Mouse (Mus musculus): Measurements from ENCODE around the gene Sco1. TPM values are rescaled to one million over a fixed set of nuclear protein-coding genes. Genes with fewer than 3 reads are reported as not detected.
A peak's percentile ranks its signal among the peaks of the same experiment; 100 is the strongest.

Sco1 gene
- polyA plus RNA-seq, 2 experiments = 2.9 to 4.8 TPM

DNA sequence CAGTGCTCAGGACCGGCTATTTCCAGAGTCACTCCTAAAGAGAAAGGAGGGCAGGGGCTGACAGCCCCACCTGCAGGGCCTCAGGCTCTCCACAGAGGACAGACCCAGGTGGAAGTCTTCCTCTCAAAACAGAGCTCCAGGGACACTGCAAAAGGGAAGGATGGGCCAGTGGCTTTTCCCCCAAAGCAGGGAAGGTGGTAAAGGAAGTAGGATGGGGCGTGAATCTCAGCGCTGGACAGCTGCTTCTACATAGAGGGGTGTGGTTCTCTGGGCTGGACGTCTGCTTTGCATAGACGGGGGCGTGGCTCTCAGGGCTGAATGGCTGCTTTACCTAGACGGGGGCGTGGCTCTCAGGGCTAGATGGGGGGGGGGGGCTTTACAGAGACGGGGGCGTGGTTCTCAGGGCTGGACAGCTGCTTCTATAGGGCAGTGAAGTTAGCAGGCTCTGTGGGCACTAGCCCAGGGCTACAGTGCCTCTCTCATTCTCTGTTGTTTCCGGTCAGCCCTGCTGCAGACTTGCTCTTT is 28.7 kb downstream of the Sco1 start:
- Histone ChIP-seq H3K27ac (no peak overlapping the region), H3K4me2 (ENCODE audit: low read depth) (no peak overlapping the region), H3K36me3 (replicated peaks; ENCODE audit: control insufficient read depth, insufficient read depth, low read depth) (no peaks in the 10 kb centered on the region), H3K27me3 (ENCODE audit: control insufficient read depth, insufficient read depth, low read length) (peaks cover 13% of the 10 kb centered on the region), H3K4me3 (ENCODE audit: insufficient read depth in 1 of 2, low read depth in 2 of 2, low read length in 2 of 2) (no peak overlapping the region), H3K9ac (replicated peaks) (no peak overlapping the region), H3K9me3 (ENCODE audit: control insufficient read depth, low read length) (no peaks in the 10 kb centered on the region), H3K4me1 (replicated peaks; ENCODE audit: control insufficient read depth in 2 of 2, insufficient read depth in 2 of 2, low read length in 1 of 2) (no peaks in the 10 kb centered on the region)
- TF ChIP-seq EP300 (IDR thresholded peaks at IDR 0.05; ENCODE audit: low read depth) (no peak), CTCF (IDR thresholded peaks at IDR 0.05; ENCODE audit: low read depth) (no peak)
- DNase-seq (ENCODE audit: low read depth in 3 of 3, low spot score in 3 of 3) (peak; percentile 20 to 30 (median 24)), ATAC-seq (ENCODE audit: insufficient read depth) (peak; percentile 42; the same call in 1 of the 2 replicates)
- 9% methylated on average over 11 of the region's 11 CpGs for WGBS (ENCODE audit: insufficient replicate concordance)

DNA sequence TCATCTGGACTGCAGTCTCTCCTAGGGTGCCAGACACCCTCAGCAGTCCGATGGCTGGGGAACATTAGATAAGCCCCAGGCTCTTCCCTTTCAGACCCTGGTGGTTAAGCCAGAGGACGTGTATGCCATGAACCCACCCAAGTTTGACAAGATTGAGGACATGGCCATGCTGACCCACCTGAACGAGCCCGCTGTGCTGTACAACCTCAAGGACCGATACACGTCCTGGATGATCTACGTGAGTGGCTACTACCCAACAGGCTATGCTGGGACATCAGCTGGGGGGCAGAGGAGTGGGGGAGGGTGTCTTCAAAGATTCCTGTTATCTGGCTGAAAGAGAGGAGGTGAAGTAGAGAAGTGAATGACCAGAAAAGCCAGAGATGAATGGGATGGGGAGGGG is 29.7 kb downstream of the Sco1 start:
- WGBS (ENCODE audit: insufficient replicate concordance) = 47% methylated on average over 7 of the region's 7 CpGs
- Histone ChIP-seq H3K36me3 (replicated peaks; ENCODE audit: control insufficient read depth, insufficient read depth, low read depth) (no peaks in the 10 kb centered on the region), H3K9me3 (ENCODE audit: control insufficient read depth, low read length) (no peaks in the 10 kb centered on the region), H3K27ac (no peak overlapping the region), H3K4me3 (ENCODE audit: insufficient read depth in 1 of 2, low read depth in 2 of 2, low read length in 2 of 2) (no peak overlapping the region), H3K27me3 (ENCODE audit: control insufficient read depth, insufficient read depth, low read length) (peaks cover 13% of the 10 kb centered on the region), H3K4me1 (replicated peaks; ENCODE audit: control insufficient read depth in 2 of 2, insufficient read depth in 2 of 2, low read length in 1 of 2) (no peaks in the 10 kb centered on the region), H3K9ac (replicated peaks) (no peak overlapping the region), H3K4me2 (ENCODE audit: low read depth) (no peak overlapping the region)
- no peak for ATAC-seq (ENCODE audit: insufficient read depth)
- TF ChIP-seq EP300 (IDR thresholded peaks at IDR 0.05; ENCODE audit: low read depth) (no peak), CTCF (IDR thresholded peaks at IDR 0.05; ENCODE audit: low read depth) (no peak)
- DNase-seq (ENCODE audit: low read depth in 3 of 3, low spot score in 3 of 3) = no peak

DNA sequence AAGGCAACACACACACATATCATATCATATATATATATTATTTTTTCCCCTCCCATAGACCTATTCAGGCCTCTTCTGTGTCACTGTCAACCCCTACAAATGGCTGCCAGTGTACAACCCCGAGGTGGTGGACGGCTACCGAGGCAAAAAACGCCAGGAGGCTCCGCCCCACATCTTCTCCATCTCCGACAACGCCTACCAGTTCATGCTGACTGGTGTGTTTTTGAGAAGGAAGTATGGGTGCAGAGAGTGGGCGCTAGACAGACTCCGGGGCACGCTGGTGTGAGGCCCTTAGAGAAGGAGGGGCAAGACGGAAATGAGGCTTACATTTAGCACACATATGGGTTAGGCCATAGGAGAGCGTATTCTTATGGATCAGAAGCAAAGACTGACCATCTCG is 30.3 kb downstream of the Sco1 start:
- Histone ChIP-seq H3K27ac (no peak overlapping the region), H3K4me1 (replicated peaks; ENCODE audit: control insufficient read depth in 2 of 2, insufficient read depth in 2 of 2, low read length in 1 of 2) (no peaks in the 10 kb centered on the region), H3K9ac (replicated peaks) (no peak overlapping the region), H3K9me3 (ENCODE audit: control insufficient read depth, low read length) (no peaks in the 10 kb centered on the region), H3K36me3 (replicated peaks; ENCODE audit: control insufficient read depth, insufficient read depth, low read depth) (no peaks in the 10 kb centered on the region), H3K27me3 (ENCODE audit: control insufficient read depth, insufficient read depth, low read length) (peaks cover 13% of the 10 kb centered on the region), H3K4me3 (ENCODE audit: insufficient read depth in 1 of 2, low read depth in 2 of 2, low read length in 2 of 2) (no peak overlapping the region), H3K4me2 (ENCODE audit: low read depth) (no peak overlapping the region)
- ATAC-seq (ENCODE audit: insufficient read depth) = no peak
- no peak for DNase-seq (ENCODE audit: low read depth in 3 of 3, low spot score in 3 of 3)
- WGBS (ENCODE audit: insufficient replicate concordance) = 55% methylated on average over 13 of the region's 13 CpGs
- no peak for TF ChIP-seq CTCF (IDR thresholded peaks at IDR 0.05; ENCODE audit: low read depth)
- TF ChIP-seq EP300 (IDR thresholded peaks at IDR 0.05; ENCODE audit: low read depth) = no peak

DNA sequence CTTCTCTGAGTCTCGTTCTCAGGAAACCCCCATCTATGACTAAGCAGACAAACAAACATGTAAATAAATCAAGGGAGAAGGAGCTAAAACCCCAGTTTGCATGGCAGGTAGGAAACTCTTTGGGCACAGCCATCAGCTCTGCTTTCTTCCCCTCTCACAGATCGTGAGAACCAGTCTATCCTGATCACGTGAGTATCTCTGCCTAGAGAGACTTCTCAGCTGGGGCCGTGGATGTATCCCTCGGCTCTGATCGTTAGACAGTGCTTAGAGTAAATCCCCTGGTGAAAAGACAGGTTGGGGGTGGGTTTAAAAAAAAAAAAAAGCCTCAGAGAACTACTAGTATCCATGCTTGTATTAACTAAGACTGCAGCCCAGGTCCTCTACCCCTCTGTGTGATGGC is 30.8 kb downstream of the Sco1 start:
- no peaks in the 10 kb centered on the region for H3K9me3 ChIP-seq (ENCODE audit: control insufficient read depth, low read length)
- no peak for TF ChIP-seq CTCF (IDR thresholded peaks at IDR 0.05; ENCODE audit: low read depth)
- no peak for TF ChIP-seq EP300 (IDR thresholded peaks at IDR 0.05; ENCODE audit: low read depth)
- no peaks in the 10 kb centered on the region for H3K36me3 ChIP-seq (replicated peaks; ENCODE audit: control insufficient read depth, insufficient read depth, low read depth)
- H3K27ac ChIP-seq = no peak overlapping the region
- no peak for ATAC-seq (ENCODE audit: insufficient read depth)
- no peak overlapping the region for H3K9ac ChIP-seq (replicated peaks)
- 42% methylated on average over 6 of the region's 6 CpGs for WGBS (ENCODE audit: insufficient replicate concordance)
- H3K4me2 ChIP-seq (ENCODE audit: low read depth) = no peak overlapping the region
- DNase-seq (ENCODE audit: low read depth in 3 of 3, low spot score in 3 of 3) = no peak
- H3K27me3 ChIP-seq (ENCODE audit: control insufficient read depth, insufficient read depth, low read length) = peaks cover 13% of the 10 kb centered on the region
- no peak overlapping the region for H3K4me3 ChIP-seq (ENCODE audit: insufficient read depth in 1 of 2, low read depth in 2 of 2, low read length in 2 of 2)
- no peaks in the 10 kb centered on the region for H3K4me1 ChIP-seq (replicated peaks; ENCODE audit: control insufficient read depth in 2 of 2, insufficient read depth in 2 of 2, low read length in 1 of 2)

DNA sequence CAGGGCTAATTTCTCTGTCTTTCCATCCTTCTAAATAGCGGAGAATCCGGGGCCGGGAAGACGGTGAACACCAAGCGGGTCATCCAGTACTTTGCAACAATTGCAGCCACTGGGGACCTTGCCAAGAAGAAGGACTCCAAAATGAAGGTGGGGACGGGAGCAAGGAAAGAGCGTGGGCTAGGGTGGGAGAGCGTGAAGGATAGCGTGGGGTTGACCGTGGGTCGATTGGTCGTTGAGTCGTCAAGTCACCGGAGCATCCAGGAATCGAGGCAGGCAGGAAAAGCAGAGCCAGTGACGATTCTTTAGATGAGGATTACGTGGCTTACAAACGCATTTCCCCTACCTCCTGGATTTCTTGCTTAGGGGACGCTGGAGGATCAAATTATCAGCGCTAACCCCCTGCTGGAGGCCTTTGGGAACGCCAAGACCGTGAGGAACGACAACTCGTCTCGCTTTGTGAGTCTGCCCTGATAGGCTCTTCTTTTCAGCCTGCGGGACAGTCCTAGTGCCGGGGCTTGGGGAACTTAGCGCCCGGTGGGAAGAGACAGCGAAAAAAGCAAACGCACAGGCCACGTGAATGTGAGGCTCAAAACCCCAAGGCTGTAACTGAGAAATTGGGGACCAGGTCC is 31.4 kb downstream of the Sco1 start:
- WGBS (ENCODE audit: insufficient replicate concordance) = 33% methylated on average over 32 of the region's 32 CpGs
- no peak overlapping the region for H3K9ac ChIP-seq (replicated peaks)
- H3K4me3 ChIP-seq (ENCODE audit: insufficient read depth in 1 of 2, low read depth in 2 of 2, low read length in 2 of 2) = no peak overlapping the region
- ATAC-seq (ENCODE audit: insufficient read depth) (no peak), DNase-seq (ENCODE audit: low read depth in 3 of 3, low spot score in 3 of 3) (no peak)
- no peak overlapping the region for H3K27ac ChIP-seq
- no peaks in the 10 kb centered on the region for H3K4me1 ChIP-seq (replicated peaks; ENCODE audit: control insufficient read depth in 2 of 2, insufficient read depth in 2 of 2, low read length in 1 of 2)
- no peaks in the 10 kb centered on the region for H3K9me3 ChIP-seq (ENCODE audit: control insufficient read depth, low read length)
- H3K27me3 ChIP-seq (ENCODE audit: control insufficient read depth, insufficient read depth, low read length) = peaks cover 13% of the 10 kb centered on the region
- H3K4me2 ChIP-seq (ENCODE audit: low read depth) = no peak overlapping the region
- no peaks in the 10 kb centered on the region for H3K36me3 ChIP-seq (replicated peaks; ENCODE audit: control insufficient read depth, insufficient read depth, low read depth)
- TF ChIP-seq CTCF (IDR thresholded peaks at IDR 0.05; ENCODE audit: low read depth) (peak; percentile 12; the same call in 1 of the 2 replicates), EP300 (IDR thresholded peaks at IDR 0.05; ENCODE audit: low read depth) (no peak)
